Mouse (Mus musculus) heart, embryonic 10.5 days (tissue): ENCODE data around the gene A630095N17Rik. TPM values are rescaled to one million over a fixed set of nuclear protein-coding genes. Genes with fewer than 3 reads are reported as not detected.
A peak's percentile ranks its signal among the peaks of the same experiment; 100 is the strongest.

Source experiments
- DNase-seq: peaks from one replicate; pipeline ENCODE4 v3.0.0-alpha.2; 2017; ENCODE audit warnings: low spot score
- H3K27ac ChIP-seq: fragments of 300-500 bp; sonication (generic); 2 replicates; pipeline ENCODE4 v1.5.1; 2016; ENCODE audit warnings: mild to moderate bottlenecking
- H3K27me3 ChIP-seq: fragments of 300-500 bp; sonication (generic); 2 replicates; pipeline ENCODE4 v1.6.1; 2016; ENCODE audit warnings: mild to moderate bottlenecking; ENCODE audit not compliant: poor library complexity, insufficient read depth, severe bottlenecking
- H3K36me3 ChIP-seq: fragments of 300-500 bp; sonication (generic); 2 replicates; pipeline ENCODE4 v1.6.1; 2016; ENCODE audit warnings: mild to moderate bottlenecking, moderate library complexity
- H3K4me1 ChIP-seq: fragments of 300-500 bp; sonication (generic); 2 replicates; pipeline ENCODE4 v1.6.1; 2016; ENCODE audit warnings: mild to moderate bottlenecking
- H3K4me3 ChIP-seq: fragments of 300-500 bp; sonication (generic); 2 replicates; pipeline ENCODE4 v1.5.1; 2016; ENCODE audit warnings: mild to moderate bottlenecking, moderate library complexity
- H3K9me3 ChIP-seq: fragments of 300-500 bp; sonication (generic); 2 replicates; pipeline ENCODE4 v1.6.1; 2016; ENCODE audit warnings: mild to moderate bottlenecking, moderate library complexity
- WGBS: fragments of 180-500 bp; shearing (Covaris S2); methylation state at CpG from one replicate; pipeline ENCODE4 v1.1.7; 2016; 5-methylcytosine and 5-hydroxymethylcytosine counted together
- polyA plus RNA-seq: library from polyadenylated mRNA; unstranded; fragments of >200 nt; fragmentation: Nextera tagmentation; extraction: Ambion mirVana; gene quantifications from 2 replicates; pipeline ENCODE4 v1.2.1, GENCODE M21; 2016

A630095N17Rik gene
- polyA plus RNA-seq, 1 experiment from 2014 or later: not detected

DNA sequence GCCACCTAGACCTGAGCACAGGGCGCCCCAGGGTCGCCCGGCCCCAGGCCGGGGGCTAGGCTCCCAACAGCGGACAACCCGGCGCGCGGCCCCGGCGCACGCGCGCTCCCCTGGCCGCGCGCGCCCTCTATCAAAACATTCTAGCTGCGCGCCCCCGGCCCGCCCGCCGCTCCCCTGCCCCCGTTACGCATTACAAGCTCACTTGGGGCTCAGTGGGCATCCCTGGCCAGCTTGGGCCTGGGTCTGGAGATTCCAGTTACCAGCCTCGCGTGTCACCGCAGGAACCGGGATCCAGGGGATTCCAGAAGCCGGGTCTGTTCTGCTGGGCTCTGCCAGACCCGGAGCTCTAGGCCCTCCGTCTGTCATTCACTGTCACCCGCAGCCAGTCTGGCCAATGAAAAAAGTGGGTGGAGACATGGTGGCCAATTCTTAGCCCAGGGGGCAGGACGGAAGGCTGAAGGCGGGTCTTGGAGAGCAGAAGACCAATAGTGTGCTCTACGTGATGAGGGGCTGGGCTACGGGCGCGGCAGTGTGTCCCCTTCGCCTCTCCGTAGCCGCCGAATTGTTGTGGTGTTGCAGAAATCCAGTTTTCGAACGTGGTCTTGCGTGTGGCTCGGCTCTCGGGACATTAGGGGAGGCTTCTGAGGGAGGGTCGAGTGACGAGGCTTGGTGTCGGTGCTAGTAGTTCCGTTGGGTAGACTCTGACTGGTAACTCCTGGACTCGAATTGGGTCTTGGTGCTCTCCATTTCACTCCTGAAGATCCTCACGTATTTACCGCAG lies 40.1 kb downstream of the A630095N17Rik start, which contains the start of the genes Ankzf1 and Atg9a:
Gene Ankzf1 (plus strand): TSS at position 530 of the 781 bp plus-strand sequence.
Gene Atg9a (minus strand): TSS at position 575 of the 781 bp plus-strand sequence.
- peak within 1 kb of the TSS; percentile 93 for H3K27ac ChIP-seq
- H3K27me3 ChIP-seq: no peaks in the 10 kb centered on the region
- peak within 1 kb of the TSS; percentile 82 for H3K4me3 ChIP-seq
- peaks cover 49% of the 10 kb centered on the region for H3K36me3 ChIP-seq
- peaks cover 22% of the 10 kb centered on the region for H3K4me1 ChIP-seq
- peak; percentile 99 for DNase-seq
- no peaks in the 10 kb centered on the region for H3K9me3 ChIP-seq
- WGBS: 0% methylated on average over 56 of the region's 56 CpGs

DNA sequence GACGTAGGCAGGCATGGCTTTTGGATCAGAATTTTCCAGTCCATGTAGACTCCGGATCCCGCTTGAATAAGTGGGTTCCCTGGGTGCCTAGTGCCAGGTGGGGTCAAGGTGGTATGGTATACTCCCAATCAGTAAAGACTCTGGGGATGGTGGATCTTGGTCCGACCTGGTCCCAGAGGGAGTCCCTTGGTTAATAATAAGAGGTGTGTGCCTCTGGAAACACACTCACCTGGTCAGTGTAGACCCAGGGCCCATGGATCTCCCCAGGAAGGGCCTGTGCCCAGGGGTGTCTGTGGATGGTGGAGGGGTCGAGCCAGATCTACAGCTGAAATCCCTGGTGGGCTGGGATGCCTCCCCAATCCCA lies 40.7 kb downstream of the A630095N17Rik start:
- DNase-seq: no peak
- peak overlapping the region; percentile 82 for H3K4me3 ChIP-seq
- WGBS: 38% methylated on average over 5 of the region's 5 CpGs
- H3K9me3 ChIP-seq: no peaks in the 10 kb centered on the region
- no peaks in the 10 kb centered on the region for H3K27me3 ChIP-seq
- peaks cover 49% of the 10 kb centered on the region for H3K36me3 ChIP-seq
- H3K4me1 ChIP-seq: peaks cover 22% of the 10 kb centered on the region
- peak overlapping the region; percentile 93 for H3K27ac ChIP-seq

DNA sequence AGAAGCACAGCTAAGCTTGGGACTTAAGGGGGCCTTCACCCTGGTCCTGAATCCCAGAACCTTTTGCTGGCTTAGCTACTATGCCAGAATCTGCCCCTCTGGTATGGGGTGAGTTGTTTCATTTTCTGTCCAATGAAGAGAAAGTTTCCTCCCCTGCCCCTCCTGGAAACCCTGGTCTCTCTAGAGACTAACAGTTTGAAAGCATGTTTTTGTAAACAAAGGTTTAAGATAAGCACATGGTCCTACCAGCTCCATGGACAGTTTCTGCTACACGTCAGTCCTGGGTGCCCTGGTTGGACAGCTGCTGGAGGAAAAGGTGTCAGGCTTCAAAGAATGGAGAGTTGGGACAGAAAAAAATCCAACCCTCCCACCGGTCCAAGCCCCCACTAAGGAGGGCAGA lies 41.3 kb downstream of the A630095N17Rik start:
- peak overlapping the region; percentile 82; the same call in 1 of the 2 replicates for H3K4me3 ChIP-seq
- peaks cover 49% of the 10 kb centered on the region for H3K36me3 ChIP-seq
- H3K9me3 ChIP-seq: no peaks in the 10 kb centered on the region
- H3K27me3 ChIP-seq: no peaks in the 10 kb centered on the region
- H3K4me1 ChIP-seq: peaks cover 22% of the 10 kb centered on the region
- 0 out of 2 replicates have a peak overlapping the region, but pooled peaks have one; percentile 93 for H3K27ac ChIP-seq
- no peak for DNase-seq
- 43% methylated on average over 2 of the region's 2 CpGs for WGBS

DNA sequence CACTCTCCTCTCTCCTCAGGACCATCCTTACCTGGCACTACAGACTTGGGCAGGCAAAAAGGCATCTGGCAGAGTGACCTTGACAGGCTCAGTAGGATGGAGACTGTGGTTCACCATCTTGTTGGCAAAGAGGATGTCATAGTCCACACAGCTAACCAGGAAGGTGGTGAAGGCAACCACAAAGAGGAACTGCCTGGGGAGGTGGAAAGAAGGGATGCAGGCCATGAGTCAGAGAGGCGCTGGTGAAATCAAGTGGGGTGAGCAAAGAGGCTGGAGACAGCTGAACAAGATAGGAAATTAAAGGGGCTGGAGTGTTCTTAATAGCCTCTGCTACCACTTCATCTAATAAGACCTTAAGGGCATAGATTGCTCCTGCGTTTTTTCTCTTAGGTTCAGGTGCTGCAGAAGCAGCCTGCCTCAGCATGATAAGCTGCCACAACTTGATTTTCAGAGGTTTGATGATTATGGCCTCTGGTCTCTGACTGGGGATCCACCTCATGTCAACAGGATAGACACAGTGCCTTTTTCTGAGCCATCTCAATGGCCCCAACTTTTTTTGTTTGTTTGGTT lies 43.9 kb downstream of the A630095N17Rik start:
- H3K27me3 ChIP-seq: no peaks in the 10 kb centered on the region
- H3K9me3 ChIP-seq: no peaks in the 10 kb centered on the region
- no peak overlapping the region for H3K4me3 ChIP-seq
- H3K36me3 ChIP-seq: peaks cover 62% of the 10 kb centered on the region
- 77% methylated on average over 2 of the region's 2 CpGs for WGBS
- no peak for DNase-seq
- H3K27ac ChIP-seq: no peak overlapping the region
- peaks cover 16% of the 10 kb centered on the region for H3K4me1 ChIP-seq

DNA sequence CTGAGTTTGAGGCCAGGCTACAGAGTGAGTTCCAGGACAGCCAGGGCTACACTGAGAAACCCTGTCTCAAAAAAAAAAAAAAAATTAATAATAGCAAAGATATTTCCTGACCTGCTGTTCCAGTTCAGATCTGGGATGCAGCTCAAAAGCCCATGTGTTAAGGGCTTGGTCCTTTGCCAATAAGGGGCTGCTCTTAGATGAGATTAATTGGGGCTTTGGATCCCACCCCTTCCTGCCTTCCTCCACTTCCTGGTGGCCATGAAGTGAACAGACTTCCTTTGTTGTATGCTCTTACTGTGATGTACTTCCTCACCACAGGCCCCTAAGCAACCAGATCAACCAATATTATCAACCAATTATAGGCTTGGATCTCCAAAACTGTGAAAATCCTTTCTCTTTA lies 44.8 kb downstream of the A630095N17Rik start:
- no peak for DNase-seq
- Histone ChIP-seq H3K4me3 (no peak overlapping the region), H3K27ac (no peak overlapping the region), H3K9me3 (no peaks in the 10 kb centered on the region), H3K36me3 (peaks cover 71% of the 10 kb centered on the region), H3K27me3 (no peaks in the 10 kb centered on the region), H3K4me1 (peaks cover 14% of the 10 kb centered on the region)

DNA sequence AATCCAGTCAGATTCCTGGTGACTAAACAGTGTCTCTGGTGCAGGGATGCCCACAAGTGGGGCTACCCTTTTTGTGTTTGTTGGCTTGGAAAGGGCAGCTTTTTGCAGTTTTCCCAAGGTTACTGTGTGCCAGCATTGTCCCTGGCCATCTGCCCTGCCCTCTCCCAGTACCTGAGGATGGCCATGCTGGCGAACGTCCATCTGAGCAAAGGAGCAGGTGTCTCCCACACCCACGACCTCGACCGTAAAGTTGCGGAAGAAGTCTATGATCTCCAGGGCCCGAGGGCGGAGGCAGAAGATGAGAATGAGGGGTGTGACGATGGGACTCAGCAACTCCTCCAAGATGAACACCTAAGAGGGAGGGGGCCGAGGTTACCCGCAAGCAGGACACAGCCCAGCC lies 46.4 kb downstream of the A630095N17Rik start:
- H3K36me3 ChIP-seq: peaks cover 80% of the 10 kb centered on the region
- peaks cover 10% of the 10 kb centered on the region for H3K4me1 ChIP-seq
- no peaks in the 10 kb centered on the region for H3K27me3 ChIP-seq
- H3K27ac ChIP-seq: no peak overlapping the region
- H3K9me3 ChIP-seq: no peaks in the 10 kb centered on the region
- H3K4me3 ChIP-seq: no peak overlapping the region
- 89% methylated on average over 11 of the region's 11 CpGs for WGBS
- no peak for DNase-seq

DNA sequence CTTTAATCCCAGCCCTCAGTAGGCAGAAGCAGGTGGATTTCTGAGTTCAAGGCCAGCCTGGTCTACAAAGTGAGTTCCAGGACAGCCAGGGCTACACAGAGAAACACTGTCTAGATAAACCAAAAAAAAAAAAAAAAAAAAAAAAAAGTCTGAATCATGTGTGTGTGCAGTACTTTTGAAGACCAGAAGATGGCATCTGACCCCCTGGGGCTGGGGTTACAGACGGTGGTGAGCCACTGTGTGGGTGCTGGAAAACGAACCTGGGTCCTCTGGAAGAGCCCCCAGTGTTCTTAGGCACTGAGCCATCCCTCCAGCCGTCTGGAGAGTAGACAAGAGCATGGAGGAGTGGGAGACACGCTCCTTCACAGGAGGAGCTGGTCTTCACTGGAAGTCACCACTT lies 49.7 kb downstream of the A630095N17Rik start:
- 72% methylated on average over 4 of the region's 4 CpGs for WGBS
- H3K9me3 ChIP-seq: no peaks in the 10 kb centered on the region
- no peak for DNase-seq
- H3K27ac ChIP-seq: no peak overlapping the region
- peaks cover 14% of the 10 kb centered on the region for H3K4me1 ChIP-seq
- H3K27me3 ChIP-seq: no peaks in the 10 kb centered on the region
- no peak overlapping the region for H3K4me3 ChIP-seq
- H3K36me3 ChIP-seq: peaks cover 68% of the 10 kb centered on the region

DNA sequence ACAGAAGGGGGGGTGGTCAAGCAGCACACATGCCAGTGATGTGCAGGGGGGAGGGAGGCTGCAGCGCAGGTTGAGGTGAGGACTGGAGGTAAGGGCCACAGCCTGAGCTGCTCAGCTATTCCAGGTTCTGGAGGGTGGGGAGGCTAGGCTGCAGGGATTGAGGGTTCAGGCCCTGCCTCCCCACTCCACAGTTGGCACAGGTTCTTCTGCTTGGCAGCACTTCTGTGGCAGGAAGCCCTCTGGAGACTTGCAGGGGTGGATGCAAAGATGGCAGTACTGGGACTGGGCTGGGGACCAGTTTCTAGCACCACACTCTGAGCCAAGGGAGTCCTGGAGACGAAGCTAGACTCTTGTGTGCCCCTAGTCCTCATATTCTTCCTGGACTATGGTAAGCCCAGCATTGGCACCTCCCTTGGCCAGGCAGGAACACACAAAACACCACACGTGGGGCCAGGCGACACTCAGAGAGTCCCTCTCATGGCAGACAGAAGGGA lies 50.5 kb downstream of the A630095N17Rik start:
- Histone ChIP-seq H3K4me3 (no peak overlapping the region), H3K36me3 (peaks cover 68% of the 10 kb centered on the region), H3K27me3 (no peaks in the 10 kb centered on the region), H3K27ac (no peak overlapping the region), H3K4me1 (peaks cover 14% of the 10 kb centered on the region), H3K9me3 (no peaks in the 10 kb centered on the region)
- DNase-seq: no peak
- 81% methylated on average over 4 of the region's 4 CpGs for WGBS

DNA sequence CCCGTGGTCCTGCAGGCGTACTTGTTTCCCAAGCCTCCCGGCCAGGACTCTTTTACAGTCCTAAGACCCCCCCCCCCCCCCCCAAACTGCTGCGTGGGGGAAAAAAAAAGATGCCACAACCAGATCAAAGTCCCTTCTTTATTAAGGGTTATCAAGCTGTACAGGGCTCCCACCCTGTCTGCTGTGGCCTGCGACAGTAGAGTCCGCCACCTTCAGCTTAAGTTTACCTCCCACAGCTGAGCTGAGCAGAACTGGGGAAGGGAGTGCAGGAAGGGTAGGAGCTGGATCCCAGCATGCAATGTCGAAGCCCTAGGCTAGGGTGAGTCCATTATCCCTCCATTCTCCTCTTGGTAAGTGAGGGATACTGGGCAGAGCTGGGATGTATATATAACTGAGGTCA lies 51.2 kb downstream of the A630095N17Rik start:
- Histone ChIP-seq H3K9me3 (no peaks in the 10 kb centered on the region), H3K27me3 (no peaks in the 10 kb centered on the region), H3K4me1 (peaks cover 14% of the 10 kb centered on the region), H3K4me3 (peak overlapping the region; percentile 80), H3K27ac (peak overlapping the region; percentile 77), H3K36me3 (peaks cover 68% of the 10 kb centered on the region)
- WGBS: 34% methylated on average over 7 of the region's 7 CpGs
- no peak for DNase-seq

DNA sequence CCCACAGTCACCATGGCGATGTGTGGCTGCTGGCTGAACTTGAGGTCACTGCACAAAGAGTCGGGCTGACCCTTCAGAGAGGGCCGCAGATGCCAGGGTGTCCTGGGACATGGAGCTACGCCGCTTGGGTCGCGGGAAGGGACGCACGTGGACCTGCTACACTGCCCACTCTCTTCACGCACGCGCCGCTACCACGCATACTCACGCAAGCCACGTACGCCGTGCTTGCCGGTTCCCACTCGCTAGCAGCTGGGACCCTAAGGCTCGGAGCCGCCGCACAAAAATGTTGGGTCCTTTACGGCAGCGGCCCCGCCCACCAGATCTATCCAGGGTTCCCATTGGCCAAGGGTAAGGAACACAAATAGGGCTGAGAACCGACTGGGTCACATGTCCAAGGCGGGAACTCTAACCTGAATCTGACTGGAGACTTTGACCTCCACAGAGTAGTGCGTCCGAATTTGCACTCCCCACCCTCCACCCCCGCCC lies 51.8 kb downstream of the A630095N17Rik start, which contains the start of gene Abcb6:
Gene Abcb6 (minus strand): TSS at position 288 of the 486 bp plus-strand sequence.
- peak within 1 kb of the TSS; percentile 80 for H3K4me3 ChIP-seq
- peaks cover 14% of the 10 kb centered on the region for H3K4me1 ChIP-seq
- no peaks in the 10 kb centered on the region for H3K27me3 ChIP-seq
- under 1% methylated on average over 31 of the region's 31 CpGs for WGBS
- DNase-seq: peak; percentile 98
- H3K9me3 ChIP-seq: no peaks in the 10 kb centered on the region
- H3K27ac ChIP-seq: peak within 1 kb of the TSS; percentile 77
- peaks cover 68% of the 10 kb centered on the region for H3K36me3 ChIP-seq

DNA sequence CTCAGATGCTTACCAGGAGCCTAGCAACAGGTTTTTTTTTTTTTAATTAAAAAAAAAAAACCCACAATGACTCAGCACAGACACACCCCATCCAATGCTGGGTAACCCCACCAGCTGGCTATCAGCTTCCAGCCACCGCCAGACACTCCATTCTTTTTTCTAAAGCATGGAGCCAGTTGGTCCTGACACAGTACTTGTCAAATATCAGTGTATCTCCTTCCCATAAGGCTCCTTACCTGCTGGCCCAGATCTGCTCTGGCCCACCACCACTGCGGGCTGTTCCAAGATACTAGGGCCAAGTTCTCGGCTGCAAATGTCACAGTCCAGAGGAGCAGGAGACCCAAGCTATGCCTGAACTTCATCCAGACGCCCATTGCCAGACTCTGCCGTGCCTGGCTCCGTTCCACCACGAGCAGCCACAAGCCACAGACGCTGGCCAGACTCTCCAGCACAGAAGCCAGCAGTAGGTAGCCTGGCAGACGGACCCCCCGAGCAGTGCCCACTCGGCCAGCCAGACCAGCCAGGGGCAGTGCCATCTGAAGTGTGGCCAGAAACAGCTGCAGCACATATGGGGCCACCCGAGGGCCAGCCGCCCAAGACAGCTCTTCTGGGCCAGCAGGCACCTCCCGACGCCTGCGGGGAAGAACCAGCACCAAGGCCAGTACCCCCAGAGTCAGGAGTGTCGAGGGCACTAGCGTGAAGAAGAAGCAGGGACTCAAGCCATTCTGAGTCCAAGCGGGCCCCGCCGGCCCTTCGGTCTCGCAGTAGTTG lies 52.4 kb downstream of the A630095N17Rik start:
- 8% methylated on average over 23 of the region's 23 CpGs for WGBS
- H3K36me3 ChIP-seq: peaks cover 66% of the 10 kb centered on the region
- peak; percentile 81 for DNase-seq
- no peaks in the 10 kb centered on the region for H3K9me3 ChIP-seq
- H3K4me3 ChIP-seq: peak overlapping the region; percentile 80
- peaks cover 14% of the 10 kb centered on the region for H3K4me1 ChIP-seq
- H3K27me3 ChIP-seq: no peaks in the 10 kb centered on the region
- H3K27ac ChIP-seq: peak overlapping the region; percentile 77
